Mouse (Mus musculus): Measurements from ENCODE around the gene Pid1. TPM values are rescaled to one million over a fixed set of nuclear protein-coding genes. Genes with fewer than 3 reads are reported as not detected.
"Not testable (repeated sequence)": the region's sequence is repeated elsewhere in the genome, so short reads cannot be mapped to it uniquely, and the experiment has no call there.

Gene Pid1
- polyA plus RNA-seq, 1 experiment from 2014 or later: 17.1 TPM

DNA sequence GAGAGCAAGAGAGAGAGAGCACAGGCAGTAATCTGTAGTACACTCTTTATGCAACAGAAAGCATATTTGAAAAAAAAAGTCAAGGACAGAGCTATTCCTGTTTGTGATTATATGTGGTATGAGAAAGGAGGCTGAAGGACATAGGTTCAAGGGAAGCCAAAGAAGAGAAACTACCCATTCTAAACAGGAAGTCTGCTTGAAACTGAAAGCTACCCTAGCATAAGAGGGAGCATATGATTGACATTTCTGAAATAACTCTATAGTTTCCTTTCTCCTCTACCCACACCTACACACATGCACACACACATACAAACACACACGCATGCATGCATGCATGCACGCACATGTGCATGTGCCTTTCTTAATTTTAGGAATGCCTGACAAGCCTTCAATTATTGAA is 123.8 kb downstream of the Pid1 start:
- no peak overlapping the region for H3K27ac ChIP-seq (ENCODE audit: low read depth)
- no peaks in the 10 kb centered on the region for H3K36me3 ChIP-seq (ENCODE audit: control insufficient read depth, insufficient read depth, low read length)
- no peaks in the 10 kb centered on the region for H3K27me3 ChIP-seq (replicated peaks; ENCODE audit: control insufficient read depth, insufficient read depth, low read length)
- H3K4me3 ChIP-seq (ENCODE audit: low read depth, low read length): no peak overlapping the region
- no peaks in the 10 kb centered on the region for H3K9me3 ChIP-seq (ENCODE audit: control insufficient read depth, low read length)
- ATAC-seq (replicated peaks; ENCODE audit: low FRiP score, low TSS enrichment, low read depth): no peak
- DNase-seq (ENCODE audit: low spot score): no peak
- H3K4me1 ChIP-seq (replicated peaks; ENCODE audit: control insufficient read depth, insufficient read depth, low read length): no peaks in the 10 kb centered on the region
- WGBS: 87% methylated on average over 2 of the region's 2 CpGs
- H3K4me2 ChIP-seq (ENCODE audit: low read length): no peak overlapping the region
- H3K9ac ChIP-seq (ENCODE audit: low read length): no peak overlapping the region

DNA sequence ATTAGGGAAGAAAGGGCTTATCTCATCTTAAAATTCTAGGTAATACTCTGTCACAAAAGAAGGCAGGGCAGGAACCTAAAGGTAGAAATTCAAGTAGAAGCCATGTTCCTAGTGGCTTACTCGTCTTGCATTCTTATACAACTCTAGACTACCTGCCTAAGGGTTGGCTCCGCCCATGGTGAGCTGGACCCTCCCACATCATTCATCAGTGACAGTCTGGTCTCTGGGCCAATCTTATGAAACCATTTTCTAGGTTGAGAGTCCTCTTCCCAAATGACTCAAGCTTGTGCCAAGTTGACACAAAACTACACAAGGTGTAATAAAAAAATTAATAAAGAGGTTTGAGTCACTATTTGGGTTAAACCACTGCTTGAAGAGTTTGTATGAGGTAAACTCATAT is 133.5 kb downstream of the Pid1 start:
- DNase-seq (ENCODE audit: low spot score) (no peak), ATAC-seq (replicated peaks; ENCODE audit: low FRiP score, low TSS enrichment, low read depth) (no peak)
- H3K4me3 ChIP-seq (ENCODE audit: low read depth, low read length): no peak overlapping the region
- no peak overlapping the region for H3K27ac ChIP-seq (ENCODE audit: low read depth)
- H3K4me2 ChIP-seq (ENCODE audit: low read length): no peak overlapping the region
- H3K9ac ChIP-seq (ENCODE audit: low read length): no peak overlapping the region
- no peaks in the 10 kb centered on the region for H3K36me3 ChIP-seq (ENCODE audit: control insufficient read depth, insufficient read depth, low read length)
- H3K4me1 ChIP-seq (replicated peaks; ENCODE audit: control insufficient read depth, insufficient read depth, low read length): no peaks in the 10 kb centered on the region
- H3K27me3 ChIP-seq (replicated peaks; ENCODE audit: control insufficient read depth, insufficient read depth, low read length): no peaks in the 10 kb centered on the region
- 79% methylated on average over 2 of the region's 2 CpGs for WGBS
- no peaks in the 10 kb centered on the region for H3K9me3 ChIP-seq (ENCODE audit: control insufficient read depth, low read length)

DNA sequence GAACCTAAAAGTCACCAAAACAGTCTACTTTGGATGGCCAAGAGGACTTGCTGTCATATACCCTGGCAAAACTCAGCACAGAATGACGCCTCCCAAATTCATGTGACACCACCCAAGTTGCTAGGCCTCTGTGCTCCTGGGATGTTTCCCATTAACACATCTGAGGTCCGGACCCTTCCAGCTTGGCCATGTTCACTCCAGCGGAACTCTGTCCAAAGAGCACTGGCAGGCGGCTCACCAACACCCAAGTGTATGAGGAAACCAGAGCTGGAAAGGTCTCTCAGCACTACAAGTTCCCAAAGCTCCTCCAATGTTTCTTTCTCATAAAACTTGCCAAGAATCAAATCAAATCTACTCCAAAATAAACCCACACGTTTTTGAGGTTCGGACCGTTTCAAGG is 138.4 kb downstream of the Pid1 start:
- no peaks in the 10 kb centered on the region for H3K27me3 ChIP-seq (replicated peaks; ENCODE audit: control insufficient read depth, insufficient read depth, low read length)
- no peaks in the 10 kb centered on the region for H3K36me3 ChIP-seq (ENCODE audit: control insufficient read depth, insufficient read depth, low read length)
- no peak overlapping the region for H3K4me3 ChIP-seq (ENCODE audit: low read depth, low read length)
- no peak overlapping the region for H3K4me2 ChIP-seq (ENCODE audit: low read length)
- H3K9me3 ChIP-seq (ENCODE audit: control insufficient read depth, low read length): no peaks in the 10 kb centered on the region
- no peak overlapping the region for H3K9ac ChIP-seq (ENCODE audit: low read length)
- WGBS: 92% methylated on average over 7 of the region's 7 CpGs
- ATAC-seq (replicated peaks; ENCODE audit: low FRiP score, low TSS enrichment, low read depth) (no peak), DNase-seq (ENCODE audit: low spot score) (no peak)
- no peaks in the 10 kb centered on the region for H3K4me1 ChIP-seq (replicated peaks; ENCODE audit: control insufficient read depth, insufficient read depth, low read length)
- H3K27ac ChIP-seq (ENCODE audit: low read depth): no peak overlapping the region

DNA sequence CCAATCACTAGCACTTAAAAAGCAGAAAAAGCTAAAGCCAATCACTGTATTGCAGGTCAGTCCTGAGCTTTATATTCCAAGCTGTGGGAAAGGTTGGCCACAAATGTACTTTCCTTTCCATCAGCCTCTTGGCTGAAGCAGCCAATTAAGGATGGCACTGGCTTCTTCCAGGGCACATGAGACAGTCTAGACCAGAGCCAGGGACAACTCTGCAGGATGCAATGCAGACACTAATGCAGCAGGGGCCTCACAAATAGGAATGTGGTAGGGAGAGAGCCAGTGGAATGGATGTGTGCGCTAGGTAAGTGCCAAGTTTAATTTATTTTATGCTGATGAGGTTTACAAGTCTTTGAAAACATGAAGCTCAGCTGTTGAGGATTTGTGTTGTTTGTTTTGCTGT is 141.9 kb downstream of the Pid1 start:
- no peaks in the 10 kb centered on the region for H3K4me1 ChIP-seq (replicated peaks; ENCODE audit: control insufficient read depth, insufficient read depth, low read length)
- H3K4me2 ChIP-seq (ENCODE audit: low read length): no peak overlapping the region
- 53% methylated on average over 1 of the region's 1 CpGs for WGBS
- H3K27me3 ChIP-seq (replicated peaks; ENCODE audit: control insufficient read depth, insufficient read depth, low read length): no peaks in the 10 kb centered on the region
- DNase-seq (ENCODE audit: low spot score) (no peak), ATAC-seq (replicated peaks; ENCODE audit: low FRiP score, low TSS enrichment, low read depth) (no peak)
- H3K9me3 ChIP-seq (ENCODE audit: control insufficient read depth, low read length): no peaks in the 10 kb centered on the region
- H3K4me3 ChIP-seq (ENCODE audit: low read depth, low read length): no peak overlapping the region
- H3K27ac ChIP-seq (ENCODE audit: low read depth): no peak overlapping the region
- H3K9ac ChIP-seq (ENCODE audit: low read length): no peak overlapping the region
- no peaks in the 10 kb centered on the region for H3K36me3 ChIP-seq (ENCODE audit: control insufficient read depth, insufficient read depth, low read length)

DNA sequence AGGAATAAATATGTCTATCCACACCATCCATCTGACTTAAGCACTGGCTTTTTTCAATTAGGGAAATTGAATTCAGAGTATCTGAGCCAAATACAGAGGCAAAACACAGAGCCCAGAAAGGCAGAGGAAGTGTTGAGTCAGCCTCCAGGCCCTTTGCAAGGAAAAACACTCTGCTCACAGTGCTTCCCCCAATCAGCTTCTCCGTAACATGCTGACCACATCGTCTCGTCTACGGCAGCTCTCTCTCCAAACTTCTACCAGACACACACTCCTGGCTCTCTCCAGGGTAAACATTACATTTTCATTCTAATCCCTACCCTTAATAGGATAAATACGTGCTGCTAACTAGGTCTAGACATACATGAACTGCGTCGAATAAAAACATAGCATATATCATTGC is 145.4 kb downstream of the Pid1 start:
- no peak overlapping the region for H3K9ac ChIP-seq (ENCODE audit: low read length)
- H3K36me3 ChIP-seq (ENCODE audit: control insufficient read depth, insufficient read depth, low read length): no peaks in the 10 kb centered on the region
- ATAC-seq (replicated peaks; ENCODE audit: low FRiP score, low TSS enrichment, low read depth) (no peak), DNase-seq (ENCODE audit: low spot score) (no peak)
- H3K4me1 ChIP-seq (replicated peaks; ENCODE audit: control insufficient read depth, insufficient read depth, low read length): no peaks in the 10 kb centered on the region
- H3K27ac ChIP-seq (ENCODE audit: low read depth): no peak overlapping the region
- no peaks in the 10 kb centered on the region for H3K9me3 ChIP-seq (ENCODE audit: control insufficient read depth, low read length)
- no peak overlapping the region for H3K4me3 ChIP-seq (ENCODE audit: low read depth, low read length)
- H3K4me2 ChIP-seq (ENCODE audit: low read length): no peak overlapping the region
- 33% methylated on average over 7 of the region's 7 CpGs for WGBS
- no peaks in the 10 kb centered on the region for H3K27me3 ChIP-seq (replicated peaks; ENCODE audit: control insufficient read depth, insufficient read depth, low read length)

DNA sequence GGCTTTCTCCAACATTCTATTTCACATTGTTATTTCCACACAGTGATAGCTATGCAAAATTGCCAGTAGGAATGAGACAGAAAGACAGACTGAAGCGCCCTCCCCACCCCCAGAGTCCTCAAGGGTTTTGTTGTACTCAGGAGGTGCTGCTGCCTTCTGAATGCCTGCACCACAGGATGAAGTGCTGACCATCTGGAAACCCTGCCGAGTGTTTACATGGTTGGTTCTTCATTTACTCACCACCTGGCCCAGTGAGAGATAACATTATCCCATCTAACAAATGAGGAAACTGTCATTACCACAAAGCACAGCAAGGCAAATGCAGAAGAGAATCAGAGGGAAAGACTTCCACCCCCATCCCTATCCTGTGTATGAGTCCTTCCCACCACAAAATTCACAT is 146.2 kb downstream of the Pid1 start:
- Histone ChIP-seq H3K4me3 (ENCODE audit: low read depth, low read length) (no peak overlapping the region), H3K27me3 (replicated peaks; ENCODE audit: control insufficient read depth, insufficient read depth, low read length) (no peaks in the 10 kb centered on the region), H3K27ac (ENCODE audit: low read depth) (no peak overlapping the region), H3K4me2 (ENCODE audit: low read length) (no peak overlapping the region), H3K9ac (ENCODE audit: low read length) (no peak overlapping the region), H3K4me1 (replicated peaks; ENCODE audit: control insufficient read depth, insufficient read depth, low read length) (no peaks in the 10 kb centered on the region), H3K9me3 (ENCODE audit: control insufficient read depth, low read length) (no peaks in the 10 kb centered on the region), H3K36me3 (ENCODE audit: control insufficient read depth, insufficient read depth, low read length) (no peaks in the 10 kb centered on the region)
- WGBS: 23% methylated on average over 2 of the region's 2 CpGs
- DNase-seq (ENCODE audit: low spot score): no peak
- ATAC-seq (replicated peaks; ENCODE audit: low FRiP score, low TSS enrichment, low read depth): no peak

DNA sequence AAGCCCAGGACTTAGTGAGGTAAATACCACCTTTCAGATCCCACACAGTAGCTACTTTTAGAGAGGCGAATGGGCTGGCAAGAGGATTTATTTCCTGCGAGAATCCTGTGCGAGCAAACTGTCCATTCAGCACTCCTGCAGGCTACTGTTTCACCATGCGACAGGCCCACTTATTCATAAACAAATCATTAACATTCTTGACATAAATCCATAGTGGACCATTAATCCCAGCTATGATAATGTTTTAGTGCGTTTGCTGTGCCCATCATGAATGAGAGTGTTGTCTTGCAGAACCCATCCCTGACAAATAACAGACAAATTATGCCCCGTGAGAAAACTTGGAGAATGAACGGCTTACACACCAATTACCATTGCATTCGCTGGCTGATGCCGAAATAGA is 152.5 kb downstream of the Pid1 start:
- no peaks in the 10 kb centered on the region for H3K36me3 ChIP-seq (ENCODE audit: control insufficient read depth, insufficient read depth, low read length)
- no peaks in the 10 kb centered on the region for H3K9me3 ChIP-seq (ENCODE audit: control insufficient read depth, low read length)
- H3K27ac ChIP-seq (ENCODE audit: low read depth): no peak overlapping the region
- H3K27me3 ChIP-seq (replicated peaks; ENCODE audit: control insufficient read depth, insufficient read depth, low read length): no peaks in the 10 kb centered on the region
- peaks cover 5% of the 10 kb centered on the region; the same call in 1 of the 2 replicates for H3K4me1 ChIP-seq (replicated peaks; ENCODE audit: control insufficient read depth, insufficient read depth, low read length)
- WGBS: 22% methylated on average over 9 of the region's 9 CpGs
- no peak overlapping the region for H3K4me3 ChIP-seq (ENCODE audit: low read depth, low read length)
- H3K4me2 ChIP-seq (ENCODE audit: low read length): no peak overlapping the region
- ATAC-seq (replicated peaks; ENCODE audit: low FRiP score, low TSS enrichment, low read depth) (no peak), DNase-seq (ENCODE audit: low spot score) (no peak)
- H3K9ac ChIP-seq (ENCODE audit: low read length): no peak overlapping the region

DNA sequence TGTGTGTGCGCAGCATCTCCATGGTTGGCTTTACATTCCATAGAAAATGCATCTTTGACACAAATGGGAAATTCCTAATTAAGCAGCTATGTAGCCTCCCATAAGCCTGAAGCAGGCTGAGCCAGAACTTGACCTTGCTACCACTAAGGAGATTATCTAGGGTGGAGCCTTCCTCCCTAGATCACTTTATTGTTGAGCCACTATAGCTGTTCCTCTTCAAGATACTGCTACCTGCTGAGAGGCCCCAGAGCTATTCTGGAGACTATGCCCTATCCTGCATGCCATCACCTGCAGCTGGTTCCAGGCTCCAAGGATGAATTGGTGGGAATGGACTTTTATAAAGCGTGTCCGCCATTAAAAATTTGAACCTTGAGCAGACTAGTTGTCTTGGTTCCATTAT is 158.2 kb downstream of the Pid1 start:
- not testable (repeated sequence) for H3K4me2 ChIP-seq (ENCODE audit: low read length); H3K27me3 ChIP-seq (replicated peaks; ENCODE audit: control insufficient read depth, insufficient read depth, low read length); H3K9ac ChIP-seq (ENCODE audit: low read length); ATAC-seq (replicated peaks; ENCODE audit: low FRiP score, low TSS enrichment, low read depth); H3K27ac ChIP-seq (ENCODE audit: low read depth); H3K4me1 ChIP-seq (replicated peaks; ENCODE audit: control insufficient read depth, insufficient read depth, low read length); H3K36me3 ChIP-seq (ENCODE audit: control insufficient read depth, insufficient read depth, low read length); DNase-seq (ENCODE audit: low spot score); H3K9me3 ChIP-seq (ENCODE audit: control insufficient read depth, low read length); H3K4me3 ChIP-seq (ENCODE audit: low read depth, low read length)
- WGBS: 95% methylated on average over 3 of the region's 3 CpGs

DNA sequence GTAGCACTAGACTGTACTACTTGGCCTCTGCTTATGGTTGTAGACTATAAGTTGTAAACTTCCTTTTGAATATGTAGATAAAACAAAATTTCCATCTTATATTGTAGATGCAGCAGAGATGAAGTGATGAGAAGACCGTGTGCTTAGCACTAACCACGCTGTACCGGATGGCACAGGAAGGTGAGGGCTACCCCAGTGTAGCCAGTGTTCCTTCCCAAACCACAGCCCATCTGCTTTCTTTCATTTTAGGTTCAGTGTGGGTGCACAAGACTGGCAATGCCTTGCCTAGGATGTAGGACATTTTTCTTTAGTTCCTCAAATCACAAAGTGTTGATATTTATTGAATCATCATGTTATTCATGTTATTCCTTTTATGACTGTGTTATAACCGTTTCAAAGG is 160.5 kb downstream of the Pid1 start:
- Histone ChIP-seq H3K36me3 (ENCODE audit: control insufficient read depth, insufficient read depth, low read length) (no peaks in the 10 kb centered on the region), H3K4me1 (replicated peaks; ENCODE audit: control insufficient read depth, insufficient read depth, low read length) (no peaks in the 10 kb centered on the region), H3K27ac (ENCODE audit: low read depth) (no peak overlapping the region), H3K27me3 (replicated peaks; ENCODE audit: control insufficient read depth, insufficient read depth, low read length) (no peaks in the 10 kb centered on the region), H3K4me3 (ENCODE audit: low read depth, low read length) (no peak overlapping the region), H3K9ac (ENCODE audit: low read length) (no peak overlapping the region), H3K9me3 (ENCODE audit: control insufficient read depth, low read length) (no peaks in the 10 kb centered on the region), H3K4me2 (ENCODE audit: low read length) (no peak overlapping the region)
- WGBS: 86% methylated on average over 4 of the region's 4 CpGs
- no peak for DNase-seq (ENCODE audit: low spot score)
- no peak for ATAC-seq (replicated peaks; ENCODE audit: low FRiP score, low TSS enrichment, low read depth)
